Mouse (Mus musculus) hindbrain, embryonic 15.5 days (tissue): Measurements from ENCODE around the gene Hacl1. TPM values are rescaled to one million over a fixed set of nuclear protein-coding genes. Genes with fewer than 3 reads are reported as not detected.

Source experiments
- ATAC-seq: fragments of 200-750 bp; cut with Nextera tagmentation; 2 replicates; pipeline ENCODE4 v1.8.0; 2017; ENCODE audit warnings: low read depth, moderate number of reproducible peaks, moderate TSS enrichment; ENCODE audit not compliant: low FRiP score
- H3K27ac ChIP-seq: fragments of 300-500 bp; sonication (generic); replicated peaks from 2 replicates; pipeline ENCODE4 v1.5.1; 2015; ENCODE audit warnings: mild to moderate bottlenecking, inconsistent platforms
- H3K27me3 ChIP-seq: fragments of 300-500 bp; sonication (generic); 2 replicates; pipeline ENCODE4 v1.6.1; 2015; ENCODE audit warnings: control low read depth, inconsistent platforms
- H3K36me3 ChIP-seq: fragments of 300-500 bp; sonication (generic); 2 replicates; pipeline ENCODE4 v1.6.1; 2015; ENCODE audit warnings: control low read depth, inconsistent platforms
- H3K4me1 ChIP-seq: fragments of 300-500 bp; sonication (generic); replicated peaks from 2 replicates; pipeline ENCODE4 v1.6.1; 2015; ENCODE audit warnings: control low read depth, inconsistent platforms
- H3K4me2 ChIP-seq: fragments of 300-500 bp; sonication (generic); 2 replicates; pipeline ENCODE4 v1.6.1; 2015; ENCODE audit warnings: moderate library complexity, mild to moderate bottlenecking, inconsistent platforms
- H3K4me3 ChIP-seq: fragments of 300-500 bp; sonication (generic); 2 replicates; pipeline ENCODE4 v1.5.1; 2015; ENCODE audit warnings: mild to moderate bottlenecking, inconsistent platforms
- H3K9ac ChIP-seq: fragments of 300-500 bp; sonication (generic); 2 replicates; pipeline ENCODE4 v1.6.1; 2015; ENCODE audit warnings: inconsistent platforms
- H3K9me3 ChIP-seq: fragments of 300-500 bp; sonication (generic); 2 replicates; pipeline ENCODE4 v1.6.1; 2016; ENCODE audit warnings: control low read depth, inconsistent platforms
- WGBS: fragments of 180-500 bp; shearing (Covaris S2); methylation state at CpG from one replicate; pipeline ENCODE4 v1.1.7; 2015; 5-methylcytosine and 5-hydroxymethylcytosine counted together
- polyA plus RNA-seq: library from polyadenylated mRNA; unstranded; fragments of >200 nt; fragmentation: Nextera tagmentation; extraction: Ambion mirVana; gene quantifications from 2 replicates; pipeline ENCODE4 v1.2.1, GENCODE M21; 2015

Hacl1 gene
- polyA plus RNA-seq, 1 experiment from 2014 or later: 11.0 TPM

DNA sequence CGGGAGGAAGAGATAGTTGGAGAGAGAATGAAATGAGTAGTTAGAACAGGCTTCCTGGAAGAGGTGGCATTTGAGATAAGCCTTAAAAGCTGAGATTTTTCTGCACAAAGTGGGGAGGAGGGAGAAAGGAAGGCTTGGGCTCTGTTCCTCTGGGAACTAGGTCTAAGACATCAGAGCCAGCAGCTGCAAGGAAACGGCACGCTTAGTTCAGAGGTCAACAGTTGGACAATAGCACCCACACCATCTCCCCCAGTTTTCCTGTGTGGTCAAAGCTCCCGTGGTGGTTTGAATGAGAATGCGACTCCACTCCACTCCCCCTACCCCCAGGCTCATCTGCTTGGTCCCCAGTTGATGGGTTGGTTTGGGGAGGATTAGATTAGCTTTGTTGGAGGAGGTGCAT lies 81.9 kb downstream of the Hacl1 start:
- H3K9me3 ChIP-seq: no peaks in the 10 kb centered on the region
- H3K27ac ChIP-seq: no peak overlapping the region
- H3K4me3 ChIP-seq: no peak overlapping the region
- WGBS: 54% methylated on average over 5 of the region's 5 CpGs
- ATAC-seq: no peak
- no peaks in the 10 kb centered on the region for H3K36me3 ChIP-seq
- H3K4me2 ChIP-seq: no peak overlapping the region
- H3K4me1 ChIP-seq: no peaks in the 10 kb centered on the region
- H3K27me3 ChIP-seq: no peaks in the 10 kb centered on the region
- H3K9ac ChIP-seq: no peak overlapping the region

DNA sequence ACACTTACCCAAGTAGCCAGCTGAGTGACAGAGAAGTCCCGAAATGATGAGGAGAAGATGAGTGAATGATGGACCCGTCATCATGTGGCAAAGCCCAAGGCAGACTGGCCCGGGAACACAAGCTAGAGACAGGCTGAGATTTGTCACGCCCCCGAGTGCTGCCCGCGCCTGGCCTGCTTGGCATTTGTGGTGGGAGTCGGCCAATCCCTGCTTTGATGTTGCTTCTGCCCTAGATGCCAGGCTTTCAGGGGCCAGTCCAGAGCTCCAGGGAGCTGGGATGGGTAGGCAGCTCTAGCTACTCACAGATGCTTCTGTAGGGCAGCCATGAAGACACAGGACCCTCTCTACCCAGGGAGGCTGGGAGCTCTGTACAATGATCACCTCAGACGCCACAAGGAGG lies 83.3 kb downstream of the Hacl1 start:
- Histone ChIP-seq H3K4me1 (no peaks in the 10 kb centered on the region), H3K4me3 (no peak overlapping the region), H3K36me3 (no peaks in the 10 kb centered on the region), H3K27ac (no peak overlapping the region), H3K9ac (no peak overlapping the region), H3K4me2 (no peak overlapping the region), H3K9me3 (no peaks in the 10 kb centered on the region), H3K27me3 (no peaks in the 10 kb centered on the region)
- no peak for ATAC-seq
- WGBS: 60% methylated on average over 9 of the region's 9 CpGs

DNA sequence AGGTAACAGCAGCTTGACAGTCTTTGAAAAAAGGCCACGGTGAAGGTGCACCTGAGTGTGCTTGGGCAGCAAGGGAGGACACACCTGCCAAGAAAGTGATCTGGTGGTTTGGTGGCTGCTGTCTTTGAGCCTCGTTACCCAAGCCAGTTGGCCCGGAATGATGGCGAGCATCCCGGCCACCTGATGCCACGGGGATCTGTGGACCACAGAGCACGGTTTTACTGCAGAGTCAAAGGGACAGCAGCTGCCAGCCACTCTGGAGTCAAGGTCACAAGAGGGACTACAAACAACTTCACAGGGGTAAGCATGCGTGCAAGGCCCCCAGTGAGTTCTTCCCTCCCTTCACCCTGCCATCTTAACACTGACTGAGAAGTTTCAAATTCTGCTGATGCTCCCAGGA lies 83.8 kb downstream of the Hacl1 start:
- Histone ChIP-seq H3K4me3 (no peak overlapping the region), H3K27ac (no peak overlapping the region), H3K9me3 (no peaks in the 10 kb centered on the region), H3K4me1 (no peaks in the 10 kb centered on the region), H3K9ac (no peak overlapping the region), H3K27me3 (no peaks in the 10 kb centered on the region), H3K36me3 (no peaks in the 10 kb centered on the region), H3K4me2 (no peak overlapping the region)
- ATAC-seq: no peak
- WGBS: 76% methylated on average over 8 of the region's 8 CpGs

DNA sequence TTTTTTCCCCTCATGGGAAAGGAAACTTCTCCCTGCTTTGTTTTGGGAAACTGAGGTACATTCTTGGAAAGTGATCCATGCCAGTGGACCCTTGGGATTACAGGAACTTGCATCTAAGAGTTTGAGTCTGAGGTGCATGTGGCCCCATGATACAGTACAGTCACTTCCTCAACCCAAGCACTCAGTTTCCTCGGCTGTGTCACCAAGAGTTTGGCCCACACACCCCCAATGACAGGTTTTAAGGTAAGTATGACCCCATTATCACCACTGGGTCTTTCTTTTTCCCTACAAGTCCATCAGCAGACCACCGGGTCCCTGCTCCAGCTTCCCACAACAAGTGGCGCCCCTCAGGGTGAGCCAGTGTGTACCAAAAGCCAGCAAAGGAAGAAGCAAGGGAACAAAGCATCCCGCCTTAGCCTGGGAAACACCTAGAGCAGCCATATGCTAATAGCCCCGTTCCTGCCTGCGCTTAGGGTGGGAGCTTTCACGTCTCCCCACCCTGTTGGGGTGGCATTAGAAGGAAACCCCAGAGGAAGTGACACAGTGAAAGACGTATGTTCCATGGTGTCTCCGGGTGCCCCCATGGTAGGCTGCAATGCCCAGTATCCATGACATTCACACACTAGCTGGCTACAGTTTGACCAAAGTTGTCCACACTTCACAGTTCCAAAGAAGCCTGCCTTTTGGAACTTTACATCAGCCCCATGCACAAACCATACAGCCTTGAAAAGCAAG lies 84.4 kb downstream of the Hacl1 start:
- WGBS: 91% methylated on average over 9 of the region's 9 CpGs

DNA sequence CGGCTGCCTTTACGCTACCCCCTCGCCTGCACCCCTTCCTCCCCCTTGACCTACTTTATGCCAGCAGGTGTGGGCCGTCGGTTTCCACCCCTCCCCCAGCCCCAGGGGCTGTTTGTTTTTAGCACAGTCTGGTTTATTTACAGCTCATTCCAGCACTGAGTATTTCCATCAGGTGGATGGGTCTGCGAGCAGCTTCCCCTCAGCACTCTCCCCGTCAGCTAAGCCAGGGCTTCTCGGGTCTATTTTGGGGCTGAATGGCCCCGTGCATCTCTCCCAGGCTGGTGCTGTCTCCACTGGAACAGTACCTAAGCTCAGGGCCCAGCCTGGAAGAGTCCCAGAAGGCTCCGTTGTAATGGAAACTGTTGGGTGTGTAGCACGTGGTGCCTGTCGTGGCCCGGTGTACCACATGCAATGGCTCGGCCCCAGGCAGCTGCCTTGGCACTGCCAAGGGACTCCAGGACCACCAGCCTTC lies 85.1 kb downstream of the Hacl1 start:
- Histone ChIP-seq H3K27ac (no peak overlapping the region), H3K9me3 (no peaks in the 10 kb centered on the region), H3K4me1 (no peaks in the 10 kb centered on the region), H3K36me3 (no peaks in the 10 kb centered on the region), H3K9ac (no peak overlapping the region), H3K4me3 (no peak overlapping the region), H3K27me3 (no peaks in the 10 kb centered on the region), H3K4me2 (no peak overlapping the region)
- no peak for ATAC-seq
- WGBS: 73% methylated on average over 14 of the region's 14 CpGs

More for the DNA sequence above, 84.4 kb downstream of the Hacl1 start:
- no peak overlapping the region for H3K4me2 ChIP-seq
- H3K4me1 ChIP-seq: no peaks in the 10 kb centered on the region
- no peak overlapping the region for H3K4me3 ChIP-seq
- no peak for ATAC-seq
- no peaks in the 10 kb centered on the region for H3K36me3 ChIP-seq
- no peak overlapping the region for H3K9ac ChIP-seq
- no peaks in the 10 kb centered on the region for H3K27me3 ChIP-seq
- H3K9me3 ChIP-seq: no peaks in the 10 kb centered on the region
- no peak overlapping the region for H3K27ac ChIP-seq

DNA sequence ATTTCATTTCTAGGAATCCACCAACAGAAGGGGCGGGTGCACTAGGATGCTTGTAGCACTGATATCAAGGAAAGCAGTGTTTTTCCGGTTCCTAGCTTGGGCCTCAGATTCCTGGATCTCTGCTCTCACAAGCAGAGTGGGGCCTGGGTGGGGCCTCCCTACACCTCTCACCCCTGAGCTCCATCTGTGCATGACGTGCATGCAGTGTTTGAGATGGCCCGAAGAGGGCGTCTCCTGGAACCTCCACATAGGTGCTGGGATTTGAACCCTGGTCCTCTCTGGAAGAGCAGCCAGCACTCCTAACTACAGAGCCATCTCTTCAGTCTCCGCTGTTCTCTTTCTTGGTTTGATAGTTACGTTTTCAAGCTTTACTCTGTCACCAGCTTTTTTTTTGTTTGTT lies 86.1 kb downstream of the Hacl1 start:
- no peaks in the 10 kb centered on the region for H3K9me3 ChIP-seq
- H3K36me3 ChIP-seq: no peaks in the 10 kb centered on the region
- ATAC-seq: no peak
- H3K27me3 ChIP-seq: no peaks in the 10 kb centered on the region
- no peak overlapping the region for H3K4me2 ChIP-seq
- H3K4me1 ChIP-seq: no peaks in the 10 kb centered on the region
- H3K9ac ChIP-seq: no peak overlapping the region
- H3K27ac ChIP-seq: no peak overlapping the region
- H3K4me3 ChIP-seq: no peak overlapping the region
- WGBS: 94% methylated on average over 7 of the region's 7 CpGs

Other genes starting within 250 kb of the Hacl1 start
- 131 and 144 TPM in 2 replicates for gene Sh3bp5, start 205.2 kb downstream of the Hacl1 start, polyA plus RNA-seq
- gene Eaf1, start 146.9 kb downstream of the Hacl1 start, polyA plus RNA-seq: 8.1 and 9.8 TPM in 2 replicates
- gene Mettl6, start 146.2 kb downstream of the Hacl1 start, polyA plus RNA-seq: 37.9 and 43.9 TPM in 2 replicates
- gene Colq, start 49.9 kb downstream of the Hacl1 start, polyA plus RNA-seq: 0.33 and 0.49 TPM in 2 replicates
- 0.90 TPM in 1 of 2 replicates, not detected in the other for gene Gm49387, start 408 bp downstream of the Hacl1 start, polyA plus RNA-seq
- 18.9 and 19.1 TPM in 2 replicates for gene Btd, start 258 bp downstream of the Hacl1 start, polyA plus RNA-seq
- 9.6 and 11.0 TPM in 2 replicates for gene Ankrd28, start 189.4 kb upstream of the Hacl1 start, polyA plus RNA-seq